Mouse (Mus musculus) cerebellum, adult (tissue): ENCODE results near the gene Gpank1.

Experiments
- ATAC-seq: cut with Nextera tagmentation; 2 replicates; pipeline ENCODE4 v1.9.2; 2017; ENCODE audit warnings: mild to moderate bottlenecking, moderate library complexity, mixed read lengths; ENCODE audit not compliant: insufficient number of reproducible peaks, low FRiP score, low TSS enrichment

Gene Gpank1

GRCm38 (mm10) chr17:35157661-35158175, 36.5 kb downstream of the Gpank1 start:
- no peak for ATAC-seq

DNA sequence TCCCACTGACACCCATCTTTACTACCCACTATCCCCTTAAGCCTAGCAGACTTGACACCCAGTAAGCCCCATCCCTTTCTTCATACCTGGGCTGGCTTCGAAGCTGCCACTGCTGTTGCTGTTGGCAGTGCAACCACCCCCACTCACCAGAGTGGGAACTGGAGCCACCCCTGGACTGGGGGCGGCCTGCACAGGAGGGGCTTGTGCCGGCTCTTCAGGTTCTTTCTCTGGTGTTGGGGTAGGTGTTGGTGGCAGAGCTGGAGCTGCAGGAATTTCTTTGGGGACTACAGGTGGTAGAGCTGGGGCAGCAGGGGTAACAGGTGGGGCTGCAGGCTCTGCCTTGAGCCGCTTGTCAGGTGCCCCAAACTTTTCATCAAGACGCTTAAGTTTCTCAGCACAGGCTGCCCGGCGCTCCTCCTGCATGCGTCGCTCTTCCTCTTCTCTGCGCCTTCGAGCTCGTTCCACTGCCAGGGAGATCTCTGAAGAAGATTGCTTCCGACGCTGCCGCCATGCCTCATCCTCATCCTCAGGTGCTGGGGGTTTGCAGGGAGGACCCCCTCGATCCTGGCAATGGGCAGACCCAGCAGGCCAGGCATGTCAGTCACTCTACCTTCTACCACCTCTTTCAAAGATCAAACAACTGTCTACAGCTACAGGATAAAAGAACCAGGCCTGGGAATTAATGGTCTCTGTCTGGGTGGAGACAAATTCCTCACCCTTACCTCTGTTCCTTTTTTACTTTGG, 37.8 kb downstream of the Gpank1 start:
- ATAC-seq = no peak

DNA sequence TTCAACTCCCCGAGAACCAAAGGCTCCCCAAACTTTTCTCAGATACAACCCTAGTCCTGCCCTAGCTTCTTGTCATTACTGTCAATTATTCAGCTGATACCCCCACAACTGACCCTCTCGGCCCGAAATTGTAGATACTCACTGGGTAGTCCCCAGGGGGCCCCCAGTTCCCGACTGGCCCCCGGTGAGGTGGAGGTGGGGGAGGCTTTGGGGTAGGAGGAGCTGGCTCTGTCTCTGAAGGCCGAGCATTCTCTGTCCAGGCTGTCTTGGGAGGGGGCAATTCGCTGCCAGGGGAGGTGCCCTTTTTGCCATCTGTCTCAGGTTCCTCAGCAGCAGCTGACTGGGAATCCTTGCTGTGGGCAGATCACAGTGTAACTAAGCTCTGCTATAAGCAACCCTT, 38.4 kb downstream of the Gpank1 start:
- ATAC-seq = no peak

DNA sequence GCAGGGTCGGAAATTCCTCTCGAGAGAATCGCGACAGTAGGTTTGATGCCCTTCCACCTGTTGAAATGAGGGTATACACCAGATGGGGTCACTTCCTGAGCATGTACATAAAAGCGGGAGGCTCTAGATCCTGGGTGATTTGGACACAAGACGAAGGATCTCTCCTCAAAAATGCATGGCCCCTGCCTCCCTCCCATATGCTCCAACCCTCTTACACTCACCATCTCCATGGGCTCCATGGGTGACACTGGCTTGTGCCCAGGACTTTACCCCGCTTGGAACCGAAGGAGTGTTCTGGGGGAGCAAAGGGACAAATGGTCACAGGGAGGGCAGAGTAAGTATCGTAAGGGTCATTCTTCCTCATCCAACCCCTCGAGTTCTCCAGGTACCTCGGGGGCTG, 40.2 kb downstream of the Gpank1 start:
- no peak for ATAC-seq

DNA sequence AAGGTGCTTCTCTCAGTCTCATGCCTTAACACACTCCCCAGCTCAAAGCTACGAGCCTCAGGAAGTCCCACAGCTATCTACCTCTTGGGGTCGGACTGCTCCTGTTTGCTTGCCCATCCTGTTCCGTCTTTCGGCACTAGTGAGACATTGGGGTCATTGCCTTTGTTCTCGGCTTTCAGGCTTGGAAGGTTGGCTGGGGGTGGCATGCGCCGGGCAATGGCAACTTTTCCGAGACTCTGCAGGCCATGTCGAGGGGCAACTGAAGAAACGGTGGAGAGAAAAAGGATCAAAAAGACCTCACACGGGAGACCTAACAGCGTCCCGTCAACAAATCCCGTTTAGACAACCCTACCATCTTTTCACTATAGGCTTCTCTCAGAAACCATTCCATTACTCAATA, 40.9 kb downstream of the Gpank1 start:
- no peak for ATAC-seq

DNA sequence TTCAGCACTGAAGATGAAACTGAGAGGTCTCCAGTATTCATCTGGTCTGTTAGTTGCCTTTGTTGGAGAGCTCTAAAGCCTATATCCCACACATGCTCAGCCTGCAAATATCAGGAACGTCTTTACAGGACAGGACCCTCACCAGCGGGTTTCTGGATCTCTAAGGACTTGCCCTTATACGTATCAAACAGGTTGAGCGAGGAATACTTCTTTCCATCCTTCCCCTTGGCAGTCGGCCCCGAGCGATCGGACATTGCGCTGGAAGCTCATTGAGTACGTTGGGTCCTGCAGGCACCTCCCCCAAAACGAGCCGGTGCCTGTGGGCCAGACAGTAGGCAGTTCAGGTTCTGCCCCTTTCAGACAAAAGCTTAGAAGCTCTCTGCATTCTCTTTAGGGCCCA, 41.5 kb downstream of the Gpank1 start:
- no peak for ATAC-seq

DNA sequence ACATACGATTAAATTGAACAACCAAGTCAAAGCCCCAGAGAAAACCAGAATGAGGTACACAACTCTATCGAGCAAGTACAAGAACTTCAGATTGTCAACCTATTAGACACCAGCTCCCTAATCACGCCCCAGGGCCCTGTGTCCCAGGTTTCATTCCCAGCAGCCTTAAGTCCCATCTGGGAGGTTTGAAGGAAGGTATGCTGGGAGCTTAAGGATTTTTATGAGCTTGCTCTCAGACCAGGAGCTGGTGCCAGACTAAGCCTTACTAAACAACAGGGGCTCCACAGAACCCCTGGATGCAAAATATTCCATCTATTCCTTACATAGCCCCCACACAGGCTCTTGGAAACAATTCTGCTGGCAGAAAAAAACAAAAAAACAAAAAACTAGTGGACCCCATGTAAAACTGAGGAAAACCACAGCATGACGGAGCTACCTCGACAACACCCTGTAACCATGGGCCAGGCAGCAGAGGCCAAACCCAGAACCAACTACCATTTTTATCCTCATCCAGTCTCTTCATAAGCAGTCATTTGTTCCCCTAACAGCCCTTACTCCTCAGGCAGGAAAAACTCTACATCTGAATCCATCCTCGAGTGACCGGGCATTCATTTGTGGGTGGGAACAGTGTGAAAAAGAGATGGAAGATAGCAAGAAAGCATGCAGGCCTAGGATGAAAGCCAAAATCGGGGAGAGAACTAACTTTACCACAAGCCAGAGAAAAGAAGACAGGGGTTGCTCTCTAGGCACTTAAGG, 42.2 kb downstream of the Gpank1 start:
- ATAC-seq = no peak

DNA sequence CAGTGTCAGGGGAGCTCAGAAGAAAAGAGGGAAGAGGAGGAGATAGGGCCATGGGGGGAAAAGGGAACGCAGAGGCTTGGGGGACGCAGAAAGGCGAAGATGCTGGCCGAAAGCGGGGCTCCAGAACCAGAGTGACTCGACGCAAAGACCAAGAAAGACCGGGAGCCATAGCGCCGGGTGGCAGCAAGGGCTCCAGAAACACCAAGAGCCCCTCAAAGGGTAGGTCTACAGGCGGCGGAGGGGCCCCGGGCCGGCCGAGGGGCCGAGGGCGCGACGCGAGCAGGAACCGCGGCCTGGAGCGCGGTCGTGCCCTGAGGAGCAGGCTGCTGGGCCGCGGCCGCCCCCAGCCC, 42.9 kb downstream of the Gpank1 start:
- no peak for ATAC-seq

- ATAC-seq = peak; percentile 83
These were observed 43.6 kb downstream of the Gpank1 start, which contains the start of gene Prrc2a for GRCm38 (mm10) chr17:35164568-35165450. Gene Prrc2a, minus strand, starts transcription at chr17:35164897.

GRCm38 (mm10) chr17:35165451-35166155, 44.3 kb downstream of the Gpank1 start:
- ATAC-seq = no peak

DNA sequence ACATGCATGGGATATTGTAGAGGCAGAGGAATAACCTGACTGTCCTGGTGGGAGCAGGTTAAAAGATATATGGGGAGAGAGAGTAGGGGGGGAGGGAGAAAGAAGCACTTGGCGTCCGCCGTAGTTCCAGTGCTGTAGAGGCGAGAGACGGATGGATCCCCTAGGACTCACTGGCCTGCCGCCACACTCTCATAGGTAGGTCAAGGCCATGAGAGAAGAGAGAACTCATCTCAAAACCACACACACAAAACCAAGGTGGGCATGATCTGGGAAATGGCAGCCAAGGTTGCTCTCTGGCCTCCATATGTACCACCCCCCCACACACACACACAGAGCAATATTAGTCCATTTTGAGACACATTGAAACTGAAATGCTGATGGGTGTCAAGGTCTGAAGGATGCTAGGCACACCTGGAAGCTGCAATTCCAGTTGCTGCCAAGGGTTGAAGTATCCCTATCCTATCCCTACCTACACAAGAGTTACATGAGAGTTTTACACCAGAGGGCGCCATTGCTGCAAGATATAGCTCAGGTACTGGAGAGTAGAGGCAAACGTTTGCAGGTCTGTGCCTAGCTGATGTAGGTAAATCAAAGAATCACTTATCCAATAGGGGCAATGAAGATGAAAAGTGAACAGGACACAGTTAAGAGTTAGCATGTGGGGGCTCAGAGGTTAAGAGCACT, 45.2 kb downstream of the Gpank1 start:
- ATAC-seq = no peak

- ATAC-seq = no peak
These were observed 46.5 kb downstream of the Gpank1 start for GRCm38 (mm10) chr17:35167794-35168193.

DNA sequence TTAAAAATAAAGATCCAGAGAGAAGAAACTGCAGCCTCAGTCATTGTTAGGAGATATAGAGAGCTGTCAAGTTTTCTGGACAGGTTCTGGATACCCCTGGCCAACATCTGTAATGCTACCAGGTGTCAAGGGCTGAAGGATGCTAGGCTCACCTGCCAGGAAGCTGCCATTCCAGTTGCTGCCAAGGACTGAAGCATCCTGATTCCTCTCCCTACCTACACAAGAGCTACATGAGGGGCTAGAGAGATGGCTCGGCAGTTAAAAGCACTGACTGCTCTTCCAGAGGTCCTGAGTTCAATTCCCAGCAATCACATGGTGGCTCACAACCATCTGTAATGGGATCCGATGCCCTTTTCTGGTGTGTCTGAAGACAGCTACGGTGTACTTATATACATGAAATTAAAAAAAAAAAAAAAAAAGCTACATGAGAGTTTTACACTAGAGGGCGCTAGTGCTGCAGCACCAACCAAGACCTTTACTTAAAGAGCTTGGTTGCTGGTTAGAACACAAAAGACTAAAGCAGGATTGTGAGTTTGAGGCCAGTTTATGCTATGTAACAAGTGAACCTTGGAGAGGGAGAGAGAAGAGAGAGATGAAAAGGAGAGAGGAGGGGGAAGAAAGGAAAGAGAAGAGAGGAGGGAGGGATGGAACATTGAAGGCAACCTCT, 47.4 kb downstream of the Gpank1 start:
- no peak for ATAC-seq

DNA sequence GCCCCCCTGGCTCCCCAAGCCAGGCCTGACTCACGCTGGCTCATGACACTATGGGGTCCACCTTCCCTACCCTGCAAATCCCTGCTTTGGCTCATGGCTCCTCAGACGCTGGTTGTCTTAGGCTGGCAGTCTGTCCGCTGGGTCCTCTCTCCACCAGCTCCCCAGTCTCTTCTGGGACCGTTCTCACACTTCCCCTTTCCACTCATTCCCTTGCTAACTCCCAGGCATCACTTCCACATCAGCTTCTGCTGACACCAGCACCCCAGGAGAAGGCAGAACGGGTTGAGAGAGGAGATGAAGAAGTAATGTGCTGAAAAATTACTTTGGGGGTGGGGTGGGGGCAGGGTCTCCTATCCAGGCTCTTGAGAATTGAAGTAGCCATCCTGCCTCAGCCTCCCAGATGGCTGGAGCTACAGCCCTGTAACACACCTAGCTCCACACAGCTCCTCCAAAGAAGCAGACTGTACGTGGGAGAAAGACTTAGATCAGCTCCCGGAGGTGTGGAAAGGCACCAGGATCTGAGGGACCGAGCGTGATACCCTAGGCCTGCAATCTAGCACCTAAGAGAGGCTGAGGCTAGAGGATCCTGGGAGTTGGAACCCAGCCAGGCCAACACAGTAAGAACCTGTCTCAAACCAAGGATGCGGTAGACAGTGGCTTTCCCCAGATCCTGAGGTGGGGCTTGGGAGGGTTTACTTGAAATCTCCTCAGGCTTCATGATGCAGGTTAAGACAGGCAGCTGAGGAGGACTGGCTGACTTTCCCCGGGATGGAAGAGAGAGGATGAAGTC, 51.4 kb downstream of the Gpank1 start:
- no peak for ATAC-seq

- ATAC-seq = no peak
These were observed 52.1 kb downstream of the Gpank1 start for GRCm38 (mm10) chr17:35173329-35173728.
